Mouse (Mus musculus) brown adipose tissue, adult 24 weeks (tissue): ENCODE data around the gene Spaca3. TPM values are rescaled to one million over a fixed set of nuclear protein-coding genes. Genes with fewer than 3 reads are reported as not detected.

Experiments used
- H3K27ac ChIP-seq: fragments of 200-500 bp; replicated peaks from 2 replicates; pipeline ENCODE4 v1.5.1; 2012; ENCODE audit warnings: low read depth, mild to moderate bottlenecking, low read length
- H3K4me1 ChIP-seq: fragments of 200-500 bp; 2 replicates; pipeline ENCODE4 v1.6.1; 2012; ENCODE audit warnings: low read length, mixed read lengths; ENCODE audit not compliant: control insufficient read depth, insufficient read depth, insufficient read length
- H3K4me3 ChIP-seq: fragments of 200-500 bp; 2 replicates; pipeline ENCODE4 v1.5.1; 2012; ENCODE audit warnings: low read depth, mild to moderate bottlenecking, low read length, moderate library complexity; ENCODE audit not compliant: insufficient read depth
- polyA plus RNA-seq: library from polyadenylated mRNA; stranded (reverse); fragments of >200 nt; gene quantifications from 2 replicates; pipeline ENCODE4 v1.2.4, GENCODE M21; 2012; ENCODE audit not compliant: missing spikeins, insufficient read depth, insufficient read length

The Spaca3 gene
- polyA plus RNA-seq, 1 experiment, result not detected

GRCm38 (mm10) chr11:80848131-80848530 lies 10.0 kb upstream of the Spaca3 start:
- Histone ChIP-seq H3K4me1 (no peaks in the 10 kb centered on the region), H3K27ac (no peak overlapping the region), H3K4me3 (no peak overlapping the region)

GRCm38 (mm10) chr11:80851859-80852258 lies 6.3 kb upstream of the Spaca3 start:
- Histone ChIP-seq H3K4me1 (no peaks in the 10 kb centered on the region), H3K4me3 (no peak overlapping the region), H3K27ac (no peak overlapping the region)

- H3K4me3 ChIP-seq, result no peak overlapping the region
- no peaks in the 10 kb centered on the region for H3K4me1 ChIP-seq
- no peak overlapping the region for H3K27ac ChIP-seq
Measured at GRCm38 (mm10) chr11:80853014-80853413, 5.2 kb upstream of the Spaca3 start.

- Histone ChIP-seq H3K27ac (no peak overlapping the region), H3K4me3 (no peak overlapping the region), H3K4me1 (no peaks in the 10 kb centered on the region)
Measured at GRCm38 (mm10) chr11:80854430-80854829, 3.7 kb upstream of the Spaca3 start.

- Histone ChIP-seq H3K4me3 (no peak overlapping the region), H3K27ac (no peak overlapping the region), H3K4me1 (no peaks in the 10 kb centered on the region)
Measured at GRCm38 (mm10) chr11:80854908-80855307, 3.3 kb upstream of the Spaca3 start.

GRCm38 (mm10) chr11:80856827-80857226 lies 1.3 kb upstream of the Spaca3 start:
- no peak overlapping the region for H3K4me3 ChIP-seq
- no peak overlapping the region for H3K27ac ChIP-seq
- no peaks in the 10 kb centered on the region for H3K4me1 ChIP-seq

GRCm38 (mm10) chr11:80862941-80863340 lies 4.8 kb downstream of the Spaca3 start:
- no peak overlapping the region for H3K27ac ChIP-seq
- H3K4me1 ChIP-seq, result no peaks in the 10 kb centered on the region
- no peak overlapping the region for H3K4me3 ChIP-seq

GRCm38 (mm10) chr11:80868039-80868438 lies 9.9 kb downstream of the Spaca3 start:
- H3K4me3 ChIP-seq, result no peak overlapping the region

GRCm38 (mm10) chr11:80872509-80873474 lies 14.6 kb downstream of the Spaca3 start:
- no peaks in the 10 kb centered on the region for H3K4me1 ChIP-seq
- H3K27ac ChIP-seq, result no peak overlapping the region
- H3K4me3 ChIP-seq, result no peak overlapping the region

More at GRCm38 (mm10) chr11:80868039-80868438, 9.9 kb downstream of the Spaca3 start:
- H3K27ac ChIP-seq, result no peak overlapping the region
- H3K4me1 ChIP-seq, result no peaks in the 10 kb centered on the region

- Histone ChIP-seq H3K4me1 (no peaks in the 10 kb centered on the region), H3K27ac (no peak overlapping the region), H3K4me3 (no peak overlapping the region)
Measured at GRCm38 (mm10) chr11:80877131-80877651, 19.0 kb downstream of the Spaca3 start.

- H3K4me3 ChIP-seq, result no peak overlapping the region
- no peaks in the 10 kb centered on the region for H3K4me1 ChIP-seq
- no peak overlapping the region for H3K27ac ChIP-seq
Measured at GRCm38 (mm10) chr11:80878026-80878425, 19.9 kb downstream of the Spaca3 start.

GRCm38 (mm10) chr11:80882229-80882810 lies 24.2 kb downstream of the Spaca3 start:
- H3K4me3 ChIP-seq, result no peak overlapping the region
- no peaks in the 10 kb centered on the region for H3K4me1 ChIP-seq
- no peak overlapping the region for H3K27ac ChIP-seq

GRCm38 (mm10) chr11:80884521-80885231 lies 26.5 kb downstream of the Spaca3 start:
- Histone ChIP-seq H3K27ac (no peak overlapping the region), H3K4me1 (no peaks in the 10 kb centered on the region)

GRCm38 (mm10) chr11:80886365-80886764 lies 28.2 kb downstream of the Spaca3 start:
- Histone ChIP-seq H3K27ac (no peak overlapping the region), H3K4me1 (no peaks in the 10 kb centered on the region), H3K4me3 (no peak overlapping the region)

More at GRCm38 (mm10) chr11:80884521-80885231, 26.5 kb downstream of the Spaca3 start:
- no peak overlapping the region for H3K4me3 ChIP-seq

GRCm38 (mm10) chr11:80887021-80887420 lies 28.9 kb downstream of the Spaca3 start:
- no peak overlapping the region for H3K27ac ChIP-seq
- H3K4me1 ChIP-seq, result no peaks in the 10 kb centered on the region
- no peak overlapping the region for H3K4me3 ChIP-seq
